Mouse (Mus musculus): ENCODE measurements at regions not wholly inside any gene's neighbourhood (a gene's known extent, or its start where the extent isn't known, plus 50 kb on each side); places are given as distances from the start of the nearest gene placed in this dataset.
A peak's percentile ranks its signal among the peaks of the same experiment; 100 is the strongest.

DNA sequence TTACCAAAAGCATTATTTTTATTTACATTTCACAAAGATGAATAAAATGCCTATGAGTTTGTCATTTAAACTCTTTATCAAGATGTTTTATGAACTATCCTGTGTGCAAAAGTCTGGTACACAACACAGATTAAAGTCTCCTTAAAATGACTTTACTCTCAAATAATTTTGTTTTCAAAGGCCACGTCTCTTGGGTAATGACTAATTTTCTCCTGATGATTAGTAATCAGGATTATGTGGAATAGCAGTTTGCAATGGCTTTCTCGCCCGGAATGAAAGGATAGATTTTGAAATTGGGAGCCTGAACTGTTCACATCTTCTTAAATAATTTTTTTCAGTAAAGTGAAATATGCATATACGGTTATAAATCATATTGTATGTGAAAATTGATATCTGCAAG, 225.8 kb upstream of the Adamts5 start:
- DNase-seq = no peak

GRCm38 (mm10) chr16:86124182-86124581, 222.6 kb upstream of the Adamts5 start:
- DNase-seq = no peak

DNA sequence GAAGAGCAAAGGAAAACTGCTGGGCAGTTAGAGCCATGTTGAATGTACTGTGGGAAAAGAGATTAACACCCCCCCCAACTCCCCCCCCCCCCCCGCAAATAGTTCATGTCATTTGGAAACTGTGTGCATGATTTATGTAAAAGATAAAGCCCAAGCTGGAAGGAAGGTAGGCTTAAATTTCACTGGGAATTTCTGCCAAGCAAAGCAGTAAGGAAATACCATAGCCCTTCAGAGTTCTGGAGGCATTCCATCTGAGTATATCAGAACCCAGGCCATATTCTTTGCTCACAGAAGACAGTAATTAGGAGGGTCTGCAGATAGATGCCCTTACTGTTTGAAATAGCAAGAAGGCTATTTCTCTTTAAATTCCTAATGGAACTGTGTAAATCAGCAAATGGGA, 221.3 kb upstream of the Adamts5 start:
- no peak for DNase-seq

GRCm38 (mm10) chr16:86117959-86118358, 216.3 kb upstream of the Adamts5 start:
- DNase-seq = no peak

GRCm38 (mm10) chr16:86115587-86116376, 214.2 kb upstream of the Adamts5 start:
- DNase-seq = no peak

- DNase-seq = no peak
Observed at GRCm38 (mm10) chr16:86094461-86094860, 192.8 kb upstream of the Adamts5 start.

- DNase-seq = no peak
Observed at GRCm38 (mm10) chr16:86090175-86090574, 188.5 kb upstream of the Adamts5 start.

DNA sequence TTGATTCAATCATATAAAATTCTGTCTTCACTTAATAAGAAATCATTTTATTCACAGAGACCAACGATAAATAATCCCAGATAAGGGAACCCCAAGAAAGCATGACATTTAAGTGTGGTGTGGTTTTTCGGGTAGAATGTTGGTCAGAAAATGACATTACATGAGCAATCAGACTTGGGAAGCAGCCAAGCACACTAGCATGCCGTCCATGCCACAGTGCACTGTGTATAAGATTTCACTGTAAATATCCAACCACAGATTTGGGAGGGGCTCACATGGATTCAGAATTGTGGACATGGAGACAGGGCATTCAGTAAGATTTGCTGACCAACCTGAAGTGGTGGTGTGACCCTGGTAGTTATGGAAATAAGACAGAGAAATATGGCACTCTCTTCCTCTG, 185.8 kb upstream of the Adamts5 start:
- no peak for DNase-seq

- no peak for DNase-seq
Observed at GRCm38 (mm10) chr16:86067628-86068364, 166.2 kb upstream of the Adamts5 start.

- DNase-seq = no peak
Observed at GRCm38 (mm10) chr16:86060087-86060486, 158.5 kb upstream of the Adamts5 start.

GRCm38 (mm10) chr16:86044695-86045094, 143.1 kb upstream of the Adamts5 start:
- DNase-seq = no peak

GRCm38 (mm10) chr16:86034772-86035171, 133.1 kb upstream of the Adamts5 start:
- no peak for DNase-seq

- DNase-seq = no peak
Observed at GRCm38 (mm10) chr16:86027700-86028099, 126.1 kb upstream of the Adamts5 start.

DNA sequence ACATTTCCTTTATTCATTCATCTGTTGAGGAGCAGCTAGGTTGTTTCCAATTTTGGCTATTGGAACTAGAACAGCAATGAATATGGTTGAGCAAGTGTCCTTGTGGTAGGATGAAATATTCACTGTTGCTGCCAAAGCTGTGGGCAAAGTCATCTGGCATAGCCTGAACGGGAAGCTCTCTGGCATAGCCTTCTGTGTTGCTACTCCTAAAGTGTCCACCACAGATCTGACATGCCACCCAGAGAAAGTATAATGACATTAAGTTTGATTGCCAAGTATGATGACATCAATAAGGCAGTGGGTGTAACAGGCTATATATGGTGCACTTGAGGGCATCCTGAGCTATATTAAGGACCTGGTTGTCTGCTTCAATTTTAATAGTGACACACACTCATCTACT, 113.7 kb upstream of the Adamts5 start:
- DNase-seq = peak; percentile 29

DNA sequence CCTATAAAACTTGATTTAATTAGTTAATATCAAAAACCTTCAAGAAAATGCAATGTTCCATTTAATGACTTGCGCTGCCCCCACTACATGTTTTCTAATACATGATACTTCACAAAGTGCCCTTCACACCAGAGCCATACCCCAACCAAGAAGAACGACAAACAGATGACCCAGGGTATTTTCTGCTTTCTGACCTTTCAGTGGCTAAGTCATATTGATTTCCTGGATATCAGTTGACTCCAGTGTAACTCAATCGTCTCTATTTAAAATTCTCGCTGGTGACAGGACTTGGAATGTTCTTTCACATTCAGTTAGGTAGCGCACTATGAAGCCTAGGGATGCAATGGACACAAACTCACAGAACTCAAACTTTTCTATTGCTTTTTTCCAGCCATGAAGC, 109.4 kb upstream of the Adamts5 start:
- DNase-seq = no peak

- no peak for DNase-seq
Observed at GRCm38 (mm10) chr16:86009638-86010329, 108.2 kb upstream of the Adamts5 start.

- DNase-seq = no peak
Observed at GRCm38 (mm10) chr16:86007799-86008198, 106.2 kb upstream of the Adamts5 start.

GRCm38 (mm10) chr16:86000846-86001245, 99.2 kb upstream of the Adamts5 start:
- no peak for DNase-seq

DNA sequence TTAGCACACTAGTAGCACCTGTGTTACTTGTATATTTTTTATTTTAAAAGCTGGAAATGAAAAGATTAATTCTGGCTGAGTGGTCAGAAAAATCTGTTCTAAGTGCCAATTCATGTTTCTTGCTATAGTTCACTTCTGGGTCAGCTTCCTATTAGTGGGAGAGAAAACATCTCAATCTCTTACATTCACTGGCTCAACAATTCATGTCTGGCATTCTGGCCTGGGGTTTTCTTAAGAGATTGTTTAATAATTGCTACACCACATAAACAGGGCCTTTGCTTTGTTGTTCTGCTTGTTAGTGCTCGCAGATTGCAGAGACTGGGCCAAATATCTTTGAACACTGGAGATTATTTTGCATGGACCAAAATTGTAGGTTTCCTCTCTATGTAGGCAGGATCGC, 84.2 kb upstream of the Adamts5 start:
- no peak for DNase-seq

DNA sequence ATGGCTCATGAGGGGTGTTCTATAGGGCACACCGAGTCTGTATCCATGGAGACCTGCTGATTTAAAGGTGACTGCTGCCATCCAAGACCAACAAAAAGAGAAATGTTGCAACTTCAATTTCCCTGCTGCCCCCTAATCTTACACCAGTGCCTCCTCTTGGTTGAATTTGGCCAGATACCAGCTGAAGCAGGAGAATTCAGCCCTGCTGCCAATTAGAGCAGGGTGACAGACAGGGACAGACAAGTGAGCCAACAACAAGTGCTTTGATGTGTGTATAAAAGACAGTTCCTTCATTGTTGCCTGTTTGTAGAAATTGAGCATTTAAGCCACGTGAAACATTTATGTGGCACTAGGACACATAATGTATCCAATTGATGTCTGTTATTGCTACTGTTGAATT, 75.5 kb upstream of the Adamts5 start:
- peak; percentile 38 for DNase-seq

DNA sequence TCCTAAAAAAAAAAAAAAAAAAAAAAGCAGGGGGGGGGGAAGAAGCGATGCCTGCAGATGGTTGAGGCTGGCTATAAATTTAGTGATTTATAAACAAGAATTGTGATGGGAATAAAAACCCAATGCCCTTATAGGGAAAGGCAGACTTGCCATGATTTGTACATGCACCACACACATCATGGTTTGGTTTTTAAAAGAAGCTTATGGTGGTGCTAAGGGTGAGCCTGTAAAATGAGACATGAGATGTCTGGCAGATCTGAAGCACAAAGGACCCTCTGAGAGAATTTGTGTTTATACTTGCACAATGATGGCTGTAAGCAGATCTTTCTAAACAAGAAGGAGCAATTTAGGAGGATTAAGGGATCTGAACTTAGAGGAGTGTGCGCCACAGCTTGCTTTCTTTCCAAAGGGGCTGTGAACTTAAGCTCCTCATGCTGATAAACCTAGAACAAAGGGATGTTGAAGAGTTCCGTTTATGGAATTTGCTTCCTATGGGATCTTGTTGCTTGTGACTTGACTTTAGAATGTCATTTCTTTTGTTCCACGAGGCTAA, 65.3 kb upstream of the Adamts5 start:
- DNase-seq = no peak

- DNase-seq = peak; percentile 8
Observed at GRCm38 (mm10) chr16:85966251-85966650, 64.6 kb upstream of the Adamts5 start.

Measured in adrenal gland, postnatal 14 days (tissue).